ENCODE assay signal across 15 mouse cellular contexts in genomic region chr12:109926643-109927042, GRCm38 (mm10).
DNase-seq lines count a peak whose midpoint lies in the region; ATAC-seq and TF ChIP-seq lines count a peak whose summit lies in the region.
"Had no signal": no experiment of that assay in that cellular context is flagged by ENCODE, and none has a peak within 500 bp of the region (broad histone marks: within the 10 kb centered on the region; RNA-seq: fewer than 3 reads in every experiment).

No protein-coding gene starts in this region.

- no peak for TF ChIP-seq EP300 in liver, embryonic 14.5 days (IDR thresholded peaks at IDR 0.05; ENCODE audit: low read depth)

- WGBS in heart, embryonic 11.5 days (ENCODE audit: insufficient replicate concordance): 54% methylated on average over 12 of the region's 12 CpGs
- 49% methylated on average over 12 of the region's 12 CpGs for WGBS in liver, embryonic 14.5 days (ENCODE audit: insufficient replicate concordance)
- WGBS in liver, embryonic 12.5 days (ENCODE audit: insufficient replicate concordance): 39% methylated on average over 12 of the region's 12 CpGs

- H3K27ac ChIP-seq in heart, embryonic 11.5 days (ENCODE audit: low read depth, low read length): no peak overlapping the region
- no peak overlapping the region for H3K27ac ChIP-seq in liver, embryonic 14.5 days
- no peak overlapping the region for H3K27ac ChIP-seq in liver, embryonic 12.5 days
- H3K27ac ChIP-seq: embryonic facial prominence, embryonic 12.5 days; hindbrain, embryonic 15.5 days; macrophage; neural tube, embryonic 12.5 days had no signal

- H3K9ac ChIP-seq in heart, embryonic 11.5 days (ENCODE audit: low read depth, low read length): no peak overlapping the region
- H3K9ac ChIP-seq in liver, embryonic 14.5 days (replicated peaks): no peak overlapping the region
- H3K9ac ChIP-seq in liver, embryonic 12.5 days: no peak overlapping the region
- H3K9ac ChIP-seq: embryonic facial prominence, embryonic 12.5 days; hindbrain, embryonic 15.5 days; neural tube, embryonic 12.5 days had no signal

- H3K36me3 ChIP-seq in heart, embryonic 11.5 days (ENCODE audit: control insufficient read depth, insufficient read depth, low read length): no peaks in the 10 kb centered on the region
- H3K36me3 ChIP-seq in liver, embryonic 14.5 days (replicated peaks; ENCODE audit: control insufficient read depth, insufficient read depth, low read depth): no peaks in the 10 kb centered on the region
- H3K36me3 ChIP-seq in liver, embryonic 12.5 days: no peaks in the 10 kb centered on the region
- H3K36me3 ChIP-seq: embryonic facial prominence, embryonic 12.5 days; hindbrain, embryonic 15.5 days; neural tube, embryonic 12.5 days had no signal

- H3K4me1 ChIP-seq in heart, embryonic 11.5 days (ENCODE audit: control insufficient read depth, insufficient read depth, low read length): no peaks in the 10 kb centered on the region
- H3K4me1 ChIP-seq in liver, embryonic 14.5 days (replicated peaks; ENCODE audit: control insufficient read depth in 2 of 2, insufficient read depth in 2 of 2, low read length in 1 of 2): no peaks in the 10 kb centered on the region
- H3K4me1 ChIP-seq in liver, embryonic 12.5 days: no peaks in the 10 kb centered on the region
- H3K4me1 ChIP-seq: embryonic facial prominence, embryonic 12.5 days; hindbrain, embryonic 15.5 days; neural tube, embryonic 12.5 days had no signal

- DNase-seq in heart, postnatal 10 days: peak; percentile 5 to 11
- no peak for DNase-seq in liver, embryonic 14.5 days (ENCODE audit: low read depth in 3 of 3, low spot score in 3 of 3)
- DNase-seq in R1 (ENCODE audit: low read depth, low spot score): peak; percentile 64
- DNase-seq in lung, postnatal 36 days: peak; percentile 16
- no peak for DNase-seq in natural killer cell, adult 2 months (ENCODE audit: low spot score in 2 of 2)
- DNase-seq: adrenal gland, postnatal 14 days; cerebellum, adult 9-10 months; thymus, adult 2 months had no signal

- no peak for ATAC-seq in heart, embryonic 11.5 days (replicated peaks; ENCODE audit: insufficient number of reproducible peaks, low FRiP score, low TSS enrichment)
- no peak for ATAC-seq in liver, embryonic 14.5 days (ENCODE audit: insufficient read depth)
- no peak for ATAC-seq in liver, embryonic 12.5 days
- ATAC-seq: midbrain, embryonic 16.5 days had no signal

- H3K4me2 ChIP-seq in heart, embryonic 11.5 days: no peak overlapping the region
- H3K4me2 ChIP-seq in liver, embryonic 14.5 days (ENCODE audit: low read depth): no peak overlapping the region
- no peak overlapping the region for H3K4me2 ChIP-seq in liver, embryonic 12.5 days
- H3K4me2 ChIP-seq: embryonic facial prominence, embryonic 12.5 days; hindbrain, embryonic 15.5 days; neural tube, embryonic 12.5 days had no signal

- H3K4me3 ChIP-seq in heart, embryonic 11.5 days (ENCODE audit: low read depth, low read length): no peak overlapping the region
- no peak overlapping the region for H3K4me3 ChIP-seq in liver, embryonic 14.5 days (ENCODE audit: insufficient read depth in 1 of 2, low read depth in 2 of 2, low read length in 2 of 2)
- H3K4me3 ChIP-seq in liver, embryonic 12.5 days: no peak overlapping the region
- H3K4me3 ChIP-seq: embryonic facial prominence, embryonic 12.5 days; hindbrain, embryonic 15.5 days; neural tube, embryonic 12.5 days had no signal

- 0 out of 2 replicates have a peak, but pooled peaks have one; percentile 12 for TF ChIP-seq CTCF in liver, embryonic 14.5 days (IDR thresholded peaks at IDR 0.05; ENCODE audit: low read depth)

- H3K27me3 ChIP-seq in heart, embryonic 11.5 days (ENCODE audit: control insufficient read depth, insufficient read depth, low read length): peaks cover 3% of the 10 kb centered on the region; the same call in 1 of the 2 replicates
- no peaks in the 10 kb centered on the region for H3K27me3 ChIP-seq in liver, embryonic 14.5 days (ENCODE audit: control insufficient read depth, insufficient read depth, low read length)
- no peaks in the 10 kb centered on the region for H3K27me3 ChIP-seq in liver, embryonic 12.5 days (replicated peaks)
- H3K27me3 ChIP-seq: hindbrain, embryonic 15.5 days; neural tube, embryonic 12.5 days had no signal

- H3K9me3 ChIP-seq in heart, embryonic 11.5 days (replicated peaks; ENCODE audit: control insufficient read depth, low read length): no peaks in the 10 kb centered on the region
- H3K9me3 ChIP-seq in liver, embryonic 14.5 days (ENCODE audit: control insufficient read depth, low read length): no peaks in the 10 kb centered on the region
- no peaks in the 10 kb centered on the region for H3K9me3 ChIP-seq in liver, embryonic 12.5 days (replicated peaks)
- H3K9me3 ChIP-seq: embryonic facial prominence, embryonic 12.5 days; hindbrain, embryonic 15.5 days; neural tube, embryonic 12.5 days had no signal

- intact Hi-C loops in heart, postnatal 10 days (cut with DNase I): no loop called here

Comparison
In these comparisons a context has a peak if more than half of its experiments do, and no peak if none do; other contexts are left out.
1. DNase-seq: peak in heart, postnatal 10 days (2 of 2), R1 (single experiment) and lung, postnatal 36 days (single experiment); none in liver, embryonic 14.5 days (0 of 3) and natural killer cell, adult 2 months (0 of 2).